Mouse (Mus musculus): ENCODE data around the gene Gmfb. TPM values are rescaled to one million over a fixed set of nuclear protein-coding genes. Genes with fewer than 3 reads are reported as not detected.

Gmfb gene
- total and polyA plus RNA-seq, 3 experiments, result 27.2 to 97.6 (median 70.1) TPM

DNA sequence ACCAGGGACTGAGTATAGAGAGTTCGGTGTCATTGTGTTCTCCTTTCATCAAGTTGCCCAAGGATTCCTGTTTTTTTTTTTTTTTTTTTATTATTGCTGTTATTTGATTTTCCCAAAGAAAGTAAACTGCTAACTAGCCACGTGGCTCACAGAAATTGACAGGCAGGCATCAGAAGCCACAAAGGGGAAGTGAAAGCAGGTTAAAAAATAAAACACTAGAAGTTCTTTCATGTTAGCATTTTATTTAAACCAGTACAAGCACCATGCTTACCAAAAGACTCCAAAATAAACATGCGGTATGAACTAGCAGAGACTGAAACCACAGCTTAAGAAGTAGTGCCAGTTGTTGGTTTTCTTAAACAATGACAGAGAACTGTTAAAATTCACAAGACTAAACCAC, 14.1 kb downstream of the Gmfb start (continued):
- TF ChIP-seq ELF1 (IDR thresholded peaks at IDR 0.05; ENCODE audit: low read depth, low read length), result no peak
- TF ChIP-seq MAX (IDR thresholded peaks at IDR 0.05; ENCODE audit: low read length), result peak; percentile 92
- peak; percentile 93 for TF ChIP-seq MXI1 (IDR thresholded peaks at IDR 0.05; ENCODE audit: low read depth, low read length)
- TF ChIP-seq GABPA (IDR thresholded peaks at IDR 0.05; ENCODE audit: insufficient replicate concordance, low read depth, low read length), result no peak
- TF ChIP-seq SMC3 (IDR thresholded peaks at IDR 0.05; ENCODE audit: low read depth, low read length), result no peak
- TF ChIP-seq MYC (IDR thresholded peaks at IDR 0.05; ENCODE audit: low read depth, low read length), result peak; percentile 98

DNA sequence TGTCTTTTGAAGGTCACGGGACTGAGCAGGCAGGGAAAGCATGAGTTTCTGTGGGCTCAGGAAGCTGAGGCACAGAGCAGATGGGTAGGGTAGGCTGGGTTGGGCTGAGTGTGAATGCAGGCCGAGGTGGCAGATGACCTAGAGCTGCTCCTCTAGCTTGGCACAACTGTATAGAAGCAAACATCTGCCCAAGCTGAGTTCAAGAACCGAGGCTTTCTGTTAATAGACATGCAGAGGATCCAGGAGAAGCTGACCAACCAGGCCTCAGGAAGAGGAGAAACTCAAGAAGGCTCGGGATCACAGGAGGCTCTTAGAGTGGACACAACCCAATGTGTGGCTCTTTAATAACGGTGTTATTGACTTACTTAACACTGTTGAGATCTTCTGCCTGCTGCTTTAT, 15.9 kb downstream of the Gmfb start:
- peaks cover 6 to 41% of the 10 kb centered on the region in 2 experiments; a peak in 3 of 4 replicates for H3K4me1 ChIP-seq (ENCODE audit: control insufficient read depth in 1 of 2, insufficient read depth in 2 of 2)
- peaks cover 8 to 48% of the 10 kb centered on the region in 2 experiments for H3K36me3 ChIP-seq (replicated peaks in 1 of 2; ENCODE audit: control insufficient read depth in 1 of 2, insufficient read depth in 1 of 2, low read length in 1 of 2)
- no peaks in the 10 kb centered on the region for H3K9me3 ChIP-seq (replicated peaks; ENCODE audit: low read length)
- no peak overlapping the region for H3K9ac ChIP-seq (ENCODE audit: insufficient read depth, low read depth)
- in situ Hi-C loops (cut with MboI; ENCODE audit: low pct_ligation_motif_present, low pct_unique_long_range_greater_than_20kb, low sequenced_read_pairs) (no loop called here), dilution Hi-C loops (cut with MboI; ENCODE audit: extremely low pct_ligation_motif_present, extremely low pct_unique_long_range_greater_than_20kb, low sequenced_read_pairs) (no loop called here)
- H3K4me3 ChIP-seq (replicated peaks in 1 of 3; ENCODE audit: low read depth in 2 of 3, low read length in 2 of 3, poor library complexity in 1 of 3), result no peak overlapping the region
- H3K27ac ChIP-seq (ENCODE audit: insufficient read depth, low read depth), result no peak overlapping the region
- DNase-seq (ENCODE audit: extremely low read depth), result no peak
- no peak overlapping the region for H3K4me2 ChIP-seq (ENCODE audit: insufficient read depth, low read depth, poor library complexity, severe bottlenecking)
- no peak for TF ChIP-seq MXI1 (IDR thresholded peaks at IDR 0.05; ENCODE audit: low read depth, low read length)
- H3K27me3 ChIP-seq (replicated peaks), result no peaks in the 10 kb centered on the region
- no peaks in the 10 kb centered on the region for H3K79me2 ChIP-seq (replicated peaks; ENCODE audit: control insufficient read depth, extremely low read depth, insufficient read depth, poor library complexity, severe bottlenecking)

DNA sequence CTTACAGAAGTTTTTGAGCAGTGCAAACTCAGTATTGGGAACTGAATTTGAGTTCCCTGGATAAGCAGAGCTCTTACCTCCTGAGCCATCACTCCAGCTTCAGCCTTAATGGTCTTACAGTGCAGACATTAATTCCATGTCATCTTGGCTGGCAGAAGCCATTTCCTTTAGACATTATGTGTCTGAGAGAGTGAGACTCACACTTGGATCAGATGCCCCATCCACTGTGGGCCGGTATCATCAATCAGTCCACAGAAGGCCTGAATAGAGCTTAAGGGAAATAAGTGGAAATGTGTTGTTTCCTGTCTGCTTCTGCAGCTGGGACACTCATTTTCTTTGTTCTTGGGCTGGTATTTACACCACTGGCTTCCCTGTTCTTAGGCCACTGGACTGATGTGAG, 18.3 kb downstream of the Gmfb start:
- Histone ChIP-seq H3K27me3 (replicated peaks) (no peaks in the 10 kb centered on the region), H3K4me2 (ENCODE audit: insufficient read depth, low read depth, poor library complexity, severe bottlenecking) (no peak overlapping the region), H3K9me3 (replicated peaks; ENCODE audit: low read length) (no peaks in the 10 kb centered on the region), H3K9ac (ENCODE audit: insufficient read depth, low read depth) (no peak overlapping the region), H3K27ac (ENCODE audit: insufficient read depth, low read depth) (no peak overlapping the region), H3K79me2 (replicated peaks; ENCODE audit: control insufficient read depth, extremely low read depth, insufficient read depth, poor library complexity, severe bottlenecking) (no peaks in the 10 kb centered on the region), H3K4me3 (replicated peaks in 1 of 3; ENCODE audit: low read depth in 2 of 3, low read length in 2 of 3, poor library complexity in 1 of 3) (no peak overlapping the region), H3K4me1 (ENCODE audit: control insufficient read depth in 1 of 2, insufficient read depth in 2 of 2) (peaks cover 6 to 36% of the 10 kb centered on the region in 2 experiments; a peak in 3 of 4 replicates), H3K36me3 (replicated peaks in 1 of 2; ENCODE audit: control insufficient read depth in 1 of 2, insufficient read depth in 1 of 2, low read length in 1 of 2) (peaks cover 0 to 34% of the 10 kb centered on the region in 2 experiments)
- in situ Hi-C loops (cut with MboI; ENCODE audit: low pct_ligation_motif_present, low pct_unique_long_range_greater_than_20kb, low sequenced_read_pairs) (no loop called here), dilution Hi-C loops (cut with MboI; ENCODE audit: extremely low pct_ligation_motif_present, extremely low pct_unique_long_range_greater_than_20kb, low sequenced_read_pairs) (no loop called here)
- no peak for DNase-seq (ENCODE audit: extremely low read depth)
- no peak for TF ChIP-seq MAX (IDR thresholded peaks at IDR 0.05; ENCODE audit: low read length)
- TF ChIP-seq USF1 (IDR thresholded peaks at IDR 0.05; ENCODE audit: low read depth, low read length), result no peak
- TF ChIP-seq MAFK (IDR thresholded peaks at IDR 0.05; ENCODE audit: insufficient replicate concordance, low read length), result no peak
- TF ChIP-seq CTCF (conservative IDR thresholded peaks at IDR 0.05 in 1 of 2, IDR thresholded peaks at IDR 0.05 in 1 of 2; ENCODE audit: low read depth in 2 of 2, low read length in 2 of 2), result no peak
- TF ChIP-seq PAX5 (IDR thresholded peaks at IDR 0.05; ENCODE audit: low read length), result no peak
- TF ChIP-seq UBTF (IDR thresholded peaks at IDR 0.05; ENCODE audit: low read depth, low read length), result no peak
- no peak for TF ChIP-seq ZNF384 (IDR thresholded peaks at IDR 0.05; ENCODE audit: low read depth, low read length)
- no peak for TF ChIP-seq POLR2AphosphoS2 (IDR thresholded peaks at IDR 0.05; ENCODE audit: low read depth, low read length)
- no peak for TF ChIP-seq USF2 (conservative IDR thresholded peaks at IDR 0.05; ENCODE audit: low read depth, low read length)
- no peak for TF ChIP-seq MAZ (IDR thresholded peaks at IDR 0.05; ENCODE audit: low read depth, low read length)
- no peak for TF ChIP-seq ZMIZ1 (IDR thresholded peaks at IDR 0.05; ENCODE audit: low read depth, low read length)
- TF ChIP-seq SMC3 (IDR thresholded peaks at IDR 0.05; ENCODE audit: low read depth, low read length), result no peak
- TF ChIP-seq JUND (conservative IDR thresholded peaks at IDR 0.05; ENCODE audit: low read depth, low read length), result no peak

Measured in CH12.LX (cell line).